Mouse (Mus musculus): ENCODE measurements around the gene Kcna1. TPM values are rescaled to one million over a fixed set of nuclear protein-coding genes. Genes with fewer than 3 reads are reported as not detected.

Kcna1 gene
- polyA plus RNA-seq, 2 experiments = 0.88 to 1.6 TPM

DNA sequence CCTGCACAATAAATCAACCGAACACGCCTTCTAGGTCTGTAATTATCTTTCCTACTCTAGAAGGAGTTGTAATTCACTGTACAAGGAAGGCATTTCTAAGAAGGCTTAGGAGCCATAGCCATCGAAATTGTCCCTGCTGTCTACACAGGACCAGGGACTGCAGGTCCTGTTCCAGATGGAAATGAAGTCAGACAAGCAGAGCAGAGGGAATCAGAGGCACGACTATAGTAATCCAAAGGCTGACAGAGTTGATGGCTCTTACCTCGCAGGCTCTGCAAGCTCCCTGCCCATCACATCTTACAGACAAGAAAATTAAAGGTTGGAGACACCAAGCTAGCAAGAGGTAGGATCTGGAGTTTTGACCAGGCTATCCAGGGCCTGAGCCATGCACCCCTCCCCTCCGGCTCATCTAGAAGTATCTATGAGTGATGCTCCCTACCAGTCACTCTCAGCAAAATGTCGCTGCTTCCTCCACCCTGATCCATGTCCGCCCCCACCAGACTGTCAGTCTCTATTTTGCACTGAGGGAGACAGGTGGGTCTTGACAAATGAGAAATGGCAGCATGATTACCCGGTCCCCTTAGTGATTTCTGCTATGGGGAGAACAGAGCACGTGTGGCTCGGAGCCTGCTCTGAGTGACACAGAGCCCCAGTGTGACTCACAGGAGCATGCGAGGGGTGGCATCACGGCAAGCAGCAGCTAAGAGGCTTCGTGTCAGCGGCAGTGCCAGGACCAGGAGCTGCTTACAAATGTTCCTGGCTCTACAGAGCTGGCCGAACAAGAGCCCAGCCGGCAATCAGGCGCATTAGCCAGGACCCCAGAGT is 50.2 kb downstream of the Kcna1 start:
- Histone ChIP-seq H3K4me1 (ENCODE audit: control insufficient read depth, insufficient read depth, low read length) (no peaks in the 10 kb centered on the region), H3K36me3 (ENCODE audit: control insufficient read depth, insufficient read depth, low read length) (no peaks in the 10 kb centered on the region), H3K27me3 (ENCODE audit: control insufficient read depth, insufficient read depth, low read length) (no peaks in the 10 kb centered on the region), H3K27ac (replicated peaks; ENCODE audit: low read depth, low read length) (no peak overlapping the region), H3K9me3 (ENCODE audit: control insufficient read depth, low read length) (no peaks in the 10 kb centered on the region), H3K4me2 (replicated peaks; ENCODE audit: low read depth, low read length, severe bottlenecking) (no peak overlapping the region), H3K9ac (ENCODE audit: low read depth, low read length, severe bottlenecking) (no peak overlapping the region), H3K4me3 (replicated peaks; ENCODE audit: low read length) (no peak overlapping the region)
- ATAC-seq (ENCODE audit: low FRiP score, low read depth) (no peak), DNase-seq (ENCODE audit: low spot score) (no peak)
- WGBS = 73% methylated on average over 18 of the region's 18 CpGs
- no peak for TF ChIP-seq POLR2A (IDR thresholded peaks at IDR 0.05; ENCODE audit: borderline replicate concordance, extremely low read depth, insufficient read depth, insufficient read length)

DNA sequence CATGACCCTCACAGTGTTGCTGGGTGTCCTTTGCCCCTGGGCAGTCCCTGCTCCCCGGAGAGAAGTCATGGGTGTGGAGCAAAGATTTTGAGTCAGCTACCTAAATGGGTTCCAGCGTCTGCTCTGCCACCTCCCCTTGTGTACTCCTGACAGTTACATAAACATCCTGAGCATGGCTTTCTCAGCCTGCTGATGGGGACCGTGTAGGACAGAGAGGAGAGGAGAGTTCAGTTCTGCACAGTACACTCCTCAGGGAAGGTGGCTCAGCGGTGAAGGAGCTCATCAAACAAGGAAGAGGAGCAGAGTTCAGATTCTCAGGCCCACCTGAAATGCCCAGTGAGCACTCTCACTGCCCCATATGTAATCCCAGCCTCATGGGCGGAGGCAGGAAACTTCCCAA is 51.1 kb downstream of the Kcna1 start:
- H3K9me3 ChIP-seq (ENCODE audit: control insufficient read depth, low read length) = no peaks in the 10 kb centered on the region
- H3K27ac ChIP-seq (replicated peaks; ENCODE audit: low read depth, low read length) = no peak overlapping the region
- no peaks in the 10 kb centered on the region for H3K4me1 ChIP-seq (ENCODE audit: control insufficient read depth, insufficient read depth, low read length)
- no peak for TF ChIP-seq POLR2A (IDR thresholded peaks at IDR 0.05; ENCODE audit: borderline replicate concordance, extremely low read depth, insufficient read depth, insufficient read length)
- H3K36me3 ChIP-seq (ENCODE audit: control insufficient read depth, insufficient read depth, low read length) = no peaks in the 10 kb centered on the region
- no peaks in the 10 kb centered on the region for H3K27me3 ChIP-seq (ENCODE audit: control insufficient read depth, insufficient read depth, low read length)
- no peak overlapping the region for H3K9ac ChIP-seq (ENCODE audit: low read depth, low read length, severe bottlenecking)
- ATAC-seq (ENCODE audit: low FRiP score, low read depth) (no peak), DNase-seq (ENCODE audit: low spot score) (no peak)
- H3K4me2 ChIP-seq (replicated peaks; ENCODE audit: low read depth, low read length, severe bottlenecking) = no peak overlapping the region
- 45% methylated on average over 5 of the region's 5 CpGs for WGBS
- H3K4me3 ChIP-seq (replicated peaks; ENCODE audit: low read length) = no peak overlapping the region

DNA sequence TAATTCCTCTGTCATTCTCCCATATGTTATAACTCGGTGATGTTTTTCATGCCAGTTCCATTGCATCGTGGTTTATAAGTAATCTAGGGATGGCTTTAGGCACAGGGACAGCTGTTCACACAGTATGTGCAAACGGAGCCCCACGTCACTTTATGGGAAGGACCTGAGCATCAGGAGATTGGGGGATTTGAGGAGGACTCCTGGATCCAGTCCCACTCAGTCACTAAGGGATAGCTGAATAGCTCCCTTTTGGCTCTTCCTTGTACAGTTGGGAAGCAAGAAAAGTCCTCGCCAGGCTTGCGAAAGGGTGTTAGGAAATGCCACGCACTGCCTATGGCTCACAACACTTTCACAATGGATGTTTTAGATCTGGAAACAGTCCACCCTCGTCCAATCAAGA is 51.8 kb downstream of the Kcna1 start:
- Histone ChIP-seq H3K9ac (ENCODE audit: low read depth, low read length, severe bottlenecking) (no peak overlapping the region), H3K27ac (replicated peaks; ENCODE audit: low read depth, low read length) (no peak overlapping the region), H3K9me3 (ENCODE audit: control insufficient read depth, low read length) (no peaks in the 10 kb centered on the region), H3K27me3 (ENCODE audit: control insufficient read depth, insufficient read depth, low read length) (no peaks in the 10 kb centered on the region), H3K4me2 (replicated peaks; ENCODE audit: low read depth, low read length, severe bottlenecking) (no peak overlapping the region), H3K36me3 (ENCODE audit: control insufficient read depth, insufficient read depth, low read length) (no peaks in the 10 kb centered on the region), H3K4me1 (ENCODE audit: control insufficient read depth, insufficient read depth, low read length) (no peaks in the 10 kb centered on the region), H3K4me3 (replicated peaks; ENCODE audit: low read length) (no peak overlapping the region)
- DNase-seq (ENCODE audit: low spot score) = no peak
- no peak for TF ChIP-seq POLR2A (IDR thresholded peaks at IDR 0.05; ENCODE audit: borderline replicate concordance, extremely low read depth, insufficient read depth, insufficient read length)
- ATAC-seq (ENCODE audit: low FRiP score, low read depth) = no peak
- 78% methylated on average over 8 of the region's 8 CpGs for WGBS

DNA sequence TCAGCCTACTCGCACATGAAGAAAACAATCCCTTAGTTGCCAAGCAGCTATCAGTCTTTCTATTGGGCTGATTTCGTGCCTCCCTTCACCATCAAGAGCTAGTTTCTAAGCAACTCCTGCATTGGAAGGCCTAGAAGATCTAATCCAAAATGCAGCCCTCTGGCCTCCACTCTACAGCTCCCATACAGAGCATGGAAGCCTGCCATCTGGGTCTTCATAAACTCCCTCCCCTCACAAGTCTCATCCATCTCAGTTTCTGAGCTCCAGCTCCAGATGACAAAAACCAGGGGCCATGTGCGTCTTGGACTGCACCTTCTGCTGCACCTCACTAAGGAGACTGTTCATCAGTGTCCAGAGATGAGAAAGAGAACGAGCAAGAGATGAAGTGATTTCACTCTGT is 52.8 kb downstream of the Kcna1 start:
- Histone ChIP-seq H3K4me2 (replicated peaks; ENCODE audit: low read depth, low read length, severe bottlenecking) (no peak overlapping the region), H3K4me1 (ENCODE audit: control insufficient read depth, insufficient read depth, low read length) (no peaks in the 10 kb centered on the region), H3K9me3 (ENCODE audit: control insufficient read depth, low read length) (no peaks in the 10 kb centered on the region), H3K9ac (ENCODE audit: low read depth, low read length, severe bottlenecking) (no peak overlapping the region), H3K4me3 (replicated peaks; ENCODE audit: low read length) (no peak overlapping the region), H3K36me3 (ENCODE audit: control insufficient read depth, insufficient read depth, low read length) (no peaks in the 10 kb centered on the region), H3K27ac (replicated peaks; ENCODE audit: low read depth, low read length) (no peak overlapping the region), H3K27me3 (ENCODE audit: control insufficient read depth, insufficient read depth, low read length) (no peaks in the 10 kb centered on the region)
- ATAC-seq (ENCODE audit: low FRiP score, low read depth) (no peak), DNase-seq (ENCODE audit: low spot score) (no peak)
- WGBS = 81% methylated on average over 4 of the region's 4 CpGs
- no peak for TF ChIP-seq POLR2A (IDR thresholded peaks at IDR 0.05; ENCODE audit: borderline replicate concordance, extremely low read depth, insufficient read depth, insufficient read length)

Other genes with a start within 250 kb of the Kcna1 start
- gene Kcna5, start 111.0 kb downstream of the Kcna1 start, polyA plus RNA-seq (2012; rRNA removed) = 3.1 and 3.2 TPM in 2 replicates
- 4.0 and 5.0 TPM in 2 replicates for gene Kcna5, start 111.0 kb downstream of the Kcna1 start, polyA plus RNA-seq (2014; fragmentation: Nextera tagmentation; extraction: Ambion mirVana)
- 8.6 and 9.1 TPM in 2 replicates for gene Kcna6, start 94.3 kb upstream of the Kcna1 start, polyA plus RNA-seq (2012; rRNA removed)
- gene Kcna6, start 94.3 kb upstream of the Kcna1 start, polyA plus RNA-seq (2014; fragmentation: Nextera tagmentation; extraction: Ambion mirVana) = 8.5 and 8.9 TPM in 2 replicates
- gene Ndufa9, start 202.8 kb upstream of the Kcna1 start, polyA plus RNA-seq (2012; rRNA removed) = 84.8 and 87.7 TPM in 2 replicates
- gene Ndufa9, start 202.8 kb upstream of the Kcna1 start, polyA plus RNA-seq (2014; fragmentation: Nextera tagmentation; extraction: Ambion mirVana) = 177 and 186 TPM in 2 replicates
- 0.04 and 0.05 TPM in 2 replicates for gene Akap3, start 206.7 kb upstream of the Kcna1 start, polyA plus RNA-seq (2012; rRNA removed)
- not detected in 2 replicates for gene Akap3, start 206.7 kb upstream of the Kcna1 start, polyA plus RNA-seq (2014; fragmentation: Nextera tagmentation; extraction: Ambion mirVana)